Mouse (Mus musculus) c-Kit-positive CD71-negative TER-119-negative erythroid progenitor cells, embryonic 14.5 days (primary cell): Measurements from ENCODE around the gene Coasy.

ENCODE experiments used
- DNase-seq: peaks from one replicate; pipeline ENCODE4 v3.0.0-alpha.2; 2013; ENCODE audit warnings: low read depth

The Coasy gene

GRCm38 (mm10) chr11:101131701-101132100 lies 49.3 kb downstream of the Coasy start:
- no peak for DNase-seq

- DNase-seq, result no peak
Measured at GRCm38 (mm10) chr11:101133037-101133436, 50.7 kb downstream of the Coasy start.

GRCm38 (mm10) chr11:101134217-101134865 lies 52.0 kb downstream of the Coasy start:
- DNase-seq, result no peak
